Mouse (Mus musculus) CH12.LX (cell line): ENCODE results near the gene Chpt1. TPM values are rescaled to one million over a fixed set of nuclear protein-coding genes. Genes with fewer than 3 reads are reported as not detected.

ENCODE experiments used
- DNase-seq: peaks from one replicate; pipeline ENCODE4 v3.0.0-alpha.2; 2013; ENCODE audit errors: extremely low read depth
- H3K27ac ChIP-seq: 2 replicates; pipeline ENCODE4 v1.5.1; 2012; ENCODE audit warnings: low read depth, mild to moderate bottlenecking, control low read depth, moderate library complexity; ENCODE audit not compliant: insufficient read depth
- H3K27me3 ChIP-seq: replicated peaks from 2 replicates; pipeline ENCODE3; 2012; ENCODE audit warnings: inconsistent platforms
- H3K36me3 ChIP-seq, 2 experiments: replicated peaks in 1 of 2; 2 replicates each; pipeline versions ENCODE3 to v1.6.1; 2012; ENCODE audit warnings: inconsistent platforms in 1 of 2, low read length in 1 of 2, mild to moderate bottlenecking in 1 of 2, mixed read lengths in 1 of 2, moderate library complexity in 1 of 2; ENCODE audit not compliant: control insufficient read depth in 1 of 2, insufficient read depth in 1 of 2
- H3K4me1 ChIP-seq, 2 experiments: 2 replicates each; pipeline ENCODE4 v1.6.1; 2012; ENCODE audit warnings: inconsistent platforms in 1 of 2, moderate library complexity in 1 of 2; ENCODE audit not compliant: insufficient read depth in 2 of 2, control insufficient read depth in 1 of 2
- H3K4me2 ChIP-seq: 2 replicates; pipeline ENCODE4 v1.6.1; 2012; ENCODE audit warnings: low read depth, mild to moderate bottlenecking, control low read depth; ENCODE audit not compliant: poor library complexity, insufficient read depth, severe bottlenecking
- H3K4me3 ChIP-seq, 3 experiments: fragments of 150-350 bp in 1 of 3; sonication (generic) in 1 of 3; replicated peaks in 1 of 3; 2 replicates each; pipeline versions ENCODE3 to v1.5.1; 2011 to 2012; ENCODE audit warnings: low read depth in 2 of 3, low read length in 2 of 3, mild to moderate bottlenecking in 2 of 3, moderate library complexity in 2 of 3, control low read depth in 1 of 3, improper control_type of control experiment in 1 of 3, inconsistent platforms in 1 of 3, mixed read lengths in 1 of 3; ENCODE audit not compliant: poor library complexity in 1 of 3
- H3K79me2 ChIP-seq: replicated peaks from 2 replicates; pipeline ENCODE4 v1.6.1; 2012; ENCODE audit warnings: mild to moderate bottlenecking, moderate library complexity; ENCODE audit not compliant: control insufficient read depth, poor library complexity, insufficient read depth, severe bottlenecking; ENCODE audit errors: extremely low read depth
- H3K9ac ChIP-seq: 2 replicates; pipeline ENCODE4 v1.6.1; 2012; ENCODE audit warnings: low read depth, mild to moderate bottlenecking, control low read depth, moderate library complexity; ENCODE audit not compliant: insufficient read depth
- H3K9me3 ChIP-seq: replicated peaks from 2 replicates; pipeline ENCODE3; 2012; ENCODE audit warnings: low read length, inconsistent platforms, mixed read lengths
- CHD1 ChIP-seq: IDR thresholded peaks from 2 replicates; pipeline ENCODE4 v1.6.1; 2012; ENCODE audit warnings: low read depth, low read length, improper control_type of control experiment, inconsistent platforms
- E2F4 ChIP-seq: IDR thresholded peaks from 2 replicates; pipeline ENCODE4 v1.6.1; 2011; ENCODE audit warnings: low read depth, low read length, improper control_type of control experiment; ENCODE audit not compliant: insufficient replicate concordance
- ELF1 ChIP-seq: IDR thresholded peaks from 2 replicates; pipeline ENCODE4 v1.6.1; 2014; ENCODE audit warnings: low read depth, mild to moderate bottlenecking, inconsistent platforms, low read length, improper control_type of control experiment
- EP300 ChIP-seq: IDR thresholded peaks from 2 replicates; pipeline ENCODE4 v1.6.1; 2011; ENCODE audit warnings: low read length, improper control_type of control experiment
- ETS1 ChIP-seq: conservative IDR thresholded peaks from 2 replicates; pipeline ENCODE4 v1.6.1; 2012; ENCODE audit warnings: low read depth, mild to moderate bottlenecking, inconsistent platforms, low read length, improper control_type of control experiment, moderate library complexity
- JUN ChIP-seq: IDR thresholded peaks from 2 replicates; pipeline ENCODE4 v1.6.1; 2011; ENCODE audit warnings: low read depth, mild to moderate bottlenecking, low read length, improper control_type of control experiment, moderate library complexity; ENCODE audit not compliant: insufficient read depth
- MAFK ChIP-seq: IDR thresholded peaks from 2 replicates; pipeline ENCODE4 v1.6.1; 2011; ENCODE audit warnings: low read length, improper control_type of control experiment; ENCODE audit not compliant: insufficient replicate concordance
- MAX ChIP-seq: IDR thresholded peaks from 2 replicates; pipeline ENCODE4 v1.6.1; 2011; ENCODE audit warnings: low read length, improper control_type of control experiment
- MAZ ChIP-seq: IDR thresholded peaks from 2 replicates; pipeline ENCODE4 v1.6.1; 2012; ENCODE audit warnings: low read depth, mild to moderate bottlenecking, inconsistent platforms, low read length, improper control_type of control experiment, moderate library complexity
- NELFE ChIP-seq: IDR thresholded peaks from 2 replicates; pipeline ENCODE4 v1.6.1; 2011; ENCODE audit warnings: low read depth, low read length, improper control_type of control experiment
- NRF1 ChIP-seq: IDR thresholded peaks from 2 replicates; pipeline ENCODE4 v1.6.1; 2014; ENCODE audit warnings: low read depth, mild to moderate bottlenecking, inconsistent platforms, low read length, improper control_type of control experiment, moderate library complexity
- PAX5 ChIP-seq: IDR thresholded peaks from 2 replicates; pipeline ENCODE4 v1.6.1; 2012; ENCODE audit warnings: low read length, inconsistent platforms, mixed read lengths
- POLR2A ChIP-seq: IDR thresholded peaks from 2 replicates; pipeline ENCODE4 v1.6.1; 2011; ENCODE audit warnings: low read depth, mild to moderate bottlenecking, improper control_type of control experiment, low read length
- SMC3 ChIP-seq: IDR thresholded peaks from 2 replicates; pipeline ENCODE4 v1.6.1; 2011; ENCODE audit warnings: low read depth, low read length, improper control_type of control experiment
- TCF12 ChIP-seq: IDR thresholded peaks from 2 replicates; pipeline ENCODE4 v1.6.1; 2014; ENCODE audit warnings: low read depth, mild to moderate bottlenecking, inconsistent platforms, low read length, improper control_type of control experiment
- ZC3H11A ChIP-seq: IDR thresholded peaks from 2 replicates; pipeline ENCODE4 v1.6.1; 2012; ENCODE audit warnings: low read depth, mild to moderate bottlenecking, inconsistent platforms, low read length, improper control_type of control experiment
- ZKSCAN1 ChIP-seq: IDR thresholded peaks from 2 replicates; pipeline ENCODE4 v1.6.1; 2012; ENCODE audit warnings: low read depth, inconsistent platforms, low read length, improper control_type of control experiment, borderline replicate concordance
- dilution Hi-C: fragments of 300-500 bp; cut with MboI; formaldehyde crosslinking; loops from 2 replicates; pipeline ENCODE4 v1.14.3; 2020; ENCODE audit warnings: low sequenced_read_pairs; ENCODE audit not compliant: extremely low pct_unique_long_range_greater_than_20kb, extremely low pct_ligation_motif_present
- in situ Hi-C: fragments of 300-500 bp; cut with MboI; formaldehyde crosslinking; loops from 3 replicates; pipeline ENCODE4 v1.14.3; 2019; ENCODE audit warnings: low sequenced_read_pairs, low pct_ligation_motif_present, low pct_unique_long_range_greater_than_20kb, mixed read lengths
- polyA plus RNA-seq: library from polyadenylated mRNA; unstranded; fragments of >175 nt; gene quantifications from 2 replicates; pipeline ENCODE4 v1.2.1, GENCODE M21; 2012; ENCODE audit warnings: low read depth; ENCODE audit not compliant: insufficient read length
- total RNA-seq, 2 experiments: library from RNA; depleted of rRNA; stranded (reverse); fragments of 300-350 nt in 1 of 2; fragments of >200 nt in 1 of 2; gene quantifications; 2 replicates each; pipeline ENCODE4 v1.2.3; 2012 to 2014

Gene Chpt1
- total and polyA plus RNA-seq, 3 experiments, result 8.1 to 10.1 (median 8.1) TPM

GRCm38 (mm10) chr10:88499993-88500392 lies 3.9 kb downstream of the Chpt1 start:
- dilution Hi-C loops, result no loop called here
- Histone ChIP-seq H3K4me3 (no peak overlapping the region), H3K27me3 (peaks cover 5% of the 10 kb centered on the region), H3K9me3 (no peaks in the 10 kb centered on the region), H3K27ac (no peak overlapping the region), H3K36me3 (no peaks in the 10 kb centered on the region), H3K4me2 (no peak overlapping the region), H3K79me2 (no peaks in the 10 kb centered on the region), H3K9ac (no peak overlapping the region), H3K4me1 (peaks cover 0 to 24% of the 10 kb centered on the region in 2 experiments; a peak in 2 of 4 replicates)
- no peak for TF ChIP-seq SMC3
- TF ChIP-seq MAZ, result no peak
- no peak for TF ChIP-seq EP300
- TF ChIP-seq ZKSCAN1, result no peak
- no peak for TF ChIP-seq PAX5
- no peak for TF ChIP-seq NELFE
- no peak for TF ChIP-seq MAX
- no peak for TF ChIP-seq NRF1
- TF ChIP-seq TCF12, result no peak
- no peak for TF ChIP-seq CHD1
- no peak for TF ChIP-seq ZC3H11A
- DNase-seq, result no peak
- in situ Hi-C loops, result no loop called here

GRCm38 (mm10) chr10:88496864-88497564 lies 6.9 kb downstream of the Chpt1 start:
- no peaks in the 10 kb centered on the region for H3K36me3 ChIP-seq
- dilution Hi-C loops, result no loop called here
- H3K27ac ChIP-seq, result no peak overlapping the region
- H3K9ac ChIP-seq, result no peak overlapping the region
- H3K27me3 ChIP-seq, result no peaks in the 10 kb centered on the region
- DNase-seq, result no peak
- no peak for TF ChIP-seq E2F4
- in situ Hi-C loops, result no loop called here
- H3K79me2 ChIP-seq, result no peaks in the 10 kb centered on the region
- H3K4me2 ChIP-seq, result no peak overlapping the region
- peaks cover 2 to 25% of the 10 kb centered on the region in 2 experiments; a peak in 2 of 4 replicates for H3K4me1 ChIP-seq
- no peak overlapping the region for H3K4me3 ChIP-seq
- H3K9me3 ChIP-seq, result no peaks in the 10 kb centered on the region

GRCm38 (mm10) chr10:88494959-88495587 lies 8.8 kb downstream of the Chpt1 start:
- Histone ChIP-seq H3K9me3 (no peaks in the 10 kb centered on the region), H3K27me3 (no peaks in the 10 kb centered on the region), H3K4me3 (no peak overlapping the region), H3K79me2 (no peaks in the 10 kb centered on the region), H3K27ac (no peak overlapping the region), H3K9ac (no peak overlapping the region), H3K4me2 (no peak overlapping the region), H3K4me1 (peaks cover 2 to 19% of the 10 kb centered on the region in 2 experiments; a peak in 3 of 4 replicates), H3K36me3 (no peaks in the 10 kb centered on the region)
- dilution Hi-C loops, result no loop called here
- TF ChIP-seq ELF1 (no peak), POLR2A (no peak), MAFK (no peak), JUN (no peak), ETS1 (no peak), CHD1 (no peak), TCF12 (no peak)
- in situ Hi-C loops, result no loop called here
- no peak for DNase-seq
